Mouse (Mus musculus): Measurements from ENCODE around the gene Tmem39a.

Gene Tmem39a

DNA sequence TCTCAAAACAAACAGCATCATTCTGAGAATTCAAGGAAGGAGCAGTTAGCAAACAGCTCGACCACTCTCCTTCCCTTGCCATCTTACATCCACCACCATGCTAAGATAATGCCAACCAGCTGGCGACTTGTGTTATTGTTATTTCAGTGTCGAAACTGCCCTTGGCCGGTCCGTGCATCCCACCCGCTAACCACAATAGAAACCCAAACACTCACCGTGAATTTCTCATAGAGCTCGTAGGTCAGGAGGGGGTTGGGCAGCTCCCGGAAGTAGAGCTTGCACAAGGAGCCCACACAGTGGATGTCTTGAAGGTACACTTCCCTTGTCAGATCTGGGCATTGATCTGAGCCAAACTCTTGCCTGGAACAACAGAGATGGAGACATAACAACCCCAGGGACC is 78.2 kb downstream of the Tmem39a start:
- DNase-seq (ENCODE audit: low spot score): no peak

- DNase-seq (ENCODE audit: low spot score): no peak
These were observed 78.6 kb downstream of the Tmem39a start for GRCm38 (mm10) chr16:38637085-38637484.
